Mouse (Mus musculus) liver, adult 2 months (tissue): Measurements from ENCODE around the gene Mnt. TPM values are rescaled to one million over a fixed set of nuclear protein-coding genes. Genes with fewer than 3 reads are reported as not detected.

Experiments used
- DNase-seq: peaks from one replicate; pipeline ENCODE4 v3.0.0-alpha.2; 2011; ENCODE audit warnings: low read depth, low spot score; ENCODE audit errors: extremely low read depth
- H3K27ac ChIP-seq: fragments of 200-500 bp; replicated peaks from 2 replicates; pipeline ENCODE4 v1.5.1; 2012; ENCODE audit warnings: low read depth, mild to moderate bottlenecking, control low read depth, inconsistent platforms, low read length; ENCODE audit not compliant: insufficient read depth
- H3K27me3 ChIP-seq: fragments of 200-500 bp; 2 replicates; pipeline ENCODE4 v1.6.1; 2012; ENCODE audit warnings: mild to moderate bottlenecking, moderate library complexity, low read length, inconsistent platforms; ENCODE audit not compliant: control insufficient read depth, insufficient read depth
- H3K36me3 ChIP-seq: fragments of 200-500 bp; 2 replicates; pipeline ENCODE4 v1.6.1; 2012; ENCODE audit warnings: low read length, inconsistent platforms; ENCODE audit not compliant: control insufficient read depth, insufficient read depth
- H3K4me1 ChIP-seq: fragments of 200-500 bp; 2 replicates; pipeline ENCODE4 v1.6.1; 2011; ENCODE audit warnings: low read length; ENCODE audit not compliant: control insufficient read depth, insufficient read depth
- H3K4me3 ChIP-seq: fragments of 200-500 bp; 2 replicates; pipeline ENCODE4 v1.5.1; 2011; ENCODE audit warnings: low read depth, mild to moderate bottlenecking, control low read depth, low read length, moderate library complexity; ENCODE audit not compliant: insufficient read depth
- H3K79me2 ChIP-seq: fragments of 200-500 bp; 2 replicates; pipeline ENCODE4 v1.6.1; 2012; ENCODE audit warnings: inconsistent platforms, mild to moderate bottlenecking, low read length, moderate library complexity; ENCODE audit not compliant: control insufficient read depth, insufficient read depth
- H3K9ac ChIP-seq: fragments of 200-500 bp; 2 replicates; pipeline ENCODE4 v1.6.1; 2012; ENCODE audit warnings: low read depth, mild to moderate bottlenecking, control low read depth, inconsistent platforms, low read length
- CTCF ChIP-seq: fragments of 200-500 bp; IDR thresholded peaks from 2 replicates; pipeline ENCODE4 v1.5.1; 2011; ENCODE audit warnings: low read depth, low read length, control low read depth
- POLR2A ChIP-seq: fragments of 200-500 bp; IDR thresholded peaks from 2 replicates; pipeline ENCODE4 v1.6.1; 2011; ENCODE audit warnings: low read length, control low read depth; ENCODE audit not compliant: insufficient read depth; ENCODE audit errors: extremely low read depth
- WGBS: fragments of 180-500 bp; shearing (Covaris S2); methylation state at CpG from one replicate; pipeline ENCODE4 v1.1.7; 2018; 5-methylcytosine and 5-hydroxymethylcytosine counted together
- polyA plus RNA-seq: library from polyadenylated mRNA; depleted of rRNA; stranded (reverse); fragments of >200 nt; gene quantifications from 2 replicates; pipeline ENCODE4 v1.2.3, GENCODE M21; 2012; rRNA removed
- total RNA-seq: library from RNA; depleted of rRNA; stranded (reverse); fragments of >200 nt; gene quantifications from 2 replicates; pipeline ENCODE4 v1.2.3, GENCODE M21; 2014; rRNA removed

The Mnt gene
- 1.0 and 1.1 TPM in 2 replicates for total RNA-seq
- polyA plus RNA-seq: 4.1 and 4.7 TPM in 2 replicates

- H3K4me3 ChIP-seq: peak within 1 kb of the TSS; percentile 79
- WGBS: under 1% methylated on average over 70 of the region's 70 CpGs
- H3K79me2 ChIP-seq: peaks cover 23% of the 10 kb centered on the region; the same call in 1 of the 2 replicates
- H3K36me3 ChIP-seq: no peaks in the 10 kb centered on the region
- no peaks in the 10 kb centered on the region for H3K27me3 ChIP-seq
- H3K9ac ChIP-seq: peak within 1 kb of the TSS; percentile 94
- TF ChIP-seq CTCF: no peak; the same call in 1 of the 2 replicates
- TF ChIP-seq POLR2A: peak; percentile 7; the same call in 1 of the 2 replicates
- peaks cover 43% of the 10 kb centered on the region for H3K4me1 ChIP-seq
- DNase-seq: peak; percentile 98
- peak within 1 kb of the TSS; percentile 99 for H3K27ac ChIP-seq
Observed at GRCm38 (mm10) chr11:74830256-74831161, at the start of gene Mnt. TSS of gene Mnt (plus strand) at chr11:74830920.

DNA sequence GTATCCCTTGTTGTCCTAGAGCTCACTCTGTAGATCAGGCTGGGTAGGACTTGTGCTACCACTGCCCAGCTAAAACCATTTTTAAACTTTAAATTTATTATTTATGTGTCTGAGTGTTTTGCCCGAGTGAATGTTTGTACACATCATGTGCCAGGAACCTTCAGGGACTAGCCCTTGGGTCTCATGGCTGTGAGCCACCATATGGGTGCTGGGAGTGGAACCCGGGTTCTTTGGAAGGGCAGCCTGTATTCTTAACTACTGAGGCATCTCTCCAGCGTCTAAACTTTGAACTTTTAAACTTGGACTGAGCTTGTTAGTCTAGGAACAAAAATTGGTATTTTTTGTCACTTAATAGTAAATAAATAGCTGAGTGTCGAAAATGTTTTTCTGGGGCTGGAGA is 37.8 kb upstream of the Mnt start:
- no peak overlapping the region for H3K9ac ChIP-seq
- no peaks in the 10 kb centered on the region for H3K4me1 ChIP-seq
- no peaks in the 10 kb centered on the region; the same call in 1 of the 2 replicates for H3K79me2 ChIP-seq
- 79% methylated on average over 4 of the region's 4 CpGs for WGBS
- peaks cover 40% of the 10 kb centered on the region for H3K36me3 ChIP-seq
- no peaks in the 10 kb centered on the region for H3K27me3 ChIP-seq
- no peak overlapping the region for H3K27ac ChIP-seq
- DNase-seq: no peak
- TF ChIP-seq POLR2A (no peak), CTCF (no peak)
- no peak overlapping the region for H3K4me3 ChIP-seq

- no peaks in the 10 kb centered on the region for H3K4me1 ChIP-seq
- no peaks in the 10 kb centered on the region for H3K27me3 ChIP-seq
- H3K4me3 ChIP-seq: no peak overlapping the region
- no peak for TF ChIP-seq CTCF
- no peak for TF ChIP-seq POLR2A
- peaks cover 29% of the 10 kb centered on the region for H3K36me3 ChIP-seq
- DNase-seq: no peak
- no peaks in the 10 kb centered on the region; the same call in 1 of the 2 replicates for H3K79me2 ChIP-seq
- no peak overlapping the region for H3K9ac ChIP-seq
- H3K27ac ChIP-seq: no peak overlapping the region
- 80% methylated on average over 4 of the region's 4 CpGs for WGBS
Observed at GRCm38 (mm10) chr11:74800658-74801057, 30.1 kb upstream of the Mnt start.

GRCm38 (mm10) chr11:74804081-74804627 is 26.6 kb upstream of the Mnt start:
- no peak overlapping the region for H3K4me3 ChIP-seq
- no peak for DNase-seq
- no peak overlapping the region for H3K27ac ChIP-seq
- no peaks in the 10 kb centered on the region for H3K4me1 ChIP-seq
- H3K79me2 ChIP-seq: no peaks in the 10 kb centered on the region
- H3K27me3 ChIP-seq: no peaks in the 10 kb centered on the region
- TF ChIP-seq CTCF (no peak), POLR2A (no peak)
- no peak overlapping the region for H3K9ac ChIP-seq
- H3K36me3 ChIP-seq: peaks cover 18% of the 10 kb centered on the region
- 93% methylated on average over 3 of the region's 3 CpGs for WGBS

- Histone ChIP-seq H3K79me2 (no peaks in the 10 kb centered on the region), H3K27ac (no peak overlapping the region), H3K9ac (no peak overlapping the region), H3K4me1 (no peaks in the 10 kb centered on the region), H3K27me3 (no peaks in the 10 kb centered on the region), H3K4me3 (no peak overlapping the region), H3K36me3 (peaks cover 15% of the 10 kb centered on the region; the same call in 1 of the 2 replicates)
- no peak for TF ChIP-seq CTCF
- TF ChIP-seq POLR2A: no peak
- 91% methylated on average over 6 of the region's 6 CpGs for WGBS
- no peak for DNase-seq
Observed at GRCm38 (mm10) chr11:74807246-74807882, 23.4 kb upstream of the Mnt start.
